Mouse (Mus musculus): ENCODE results near the gene Ror1.

GRCm38 (mm10) chr4:100429371-100429900 is 333.8 kb downstream of the Ror1 start:
- TF ChIP-seq POLR2A (IDR thresholded peaks at IDR 0.05; ENCODE audit: low read depth, low read length) = no peak
- no peak for TF ChIP-seq CTCF (IDR thresholded peaks at IDR 0.05; ENCODE audit: borderline replicate concordance, insufficient read depth, low read length)

All from embryonic fibroblast, embryonic 13.5 days (primary cell).